ENCODE assay signal across 18 mouse cellular contexts in genomic region chr12:21363195-21363594, GRCm38 (mm10). TPM values are rescaled to one million over a fixed set of nuclear protein-coding genes. Genes with fewer than 3 reads are reported as not detected.
A peak's percentile ranks its signal among the peaks of the same experiment; 100 is the strongest.
DNase-seq lines count a peak whose midpoint lies in the region; ATAC-seq and TF ChIP-seq lines count a peak whose summit lies in the region.
"Had no signal": no experiment of that assay in that cellular context is flagged by ENCODE, and none has a peak within 500 bp of the region (broad histone marks: within the 10 kb centered on the region; RNA-seq: fewer than 3 reads in every experiment).

No protein-coding gene starts in this region.

- TF ChIP-seq EP300 in lung, postnatal 0 days (IDR thresholded peaks at IDR 0.05), result no peak

- no peaks in the 10 kb centered on the region for H3K27me3 ChIP-seq in lung, postnatal 0 days (replicated peaks; ENCODE audit: insufficient read depth, low read length)
- H3K27me3 ChIP-seq: embryonic facial prominence, embryonic 13.5 days; forebrain, embryonic 12.5 days had no signal

- no peak for TF ChIP-seq CTCF in lung, postnatal 0 days (IDR thresholded peaks at IDR 0.05)

- no peak overlapping the region for H3K4me3 ChIP-seq in lung, postnatal 0 days (ENCODE audit: low read depth, low read length)
- H3K4me3 ChIP-seq: embryonic facial prominence, embryonic 13.5 days; forebrain, embryonic 12.5 days; heart, embryonic 10.5 days; hindbrain, embryonic 10.5 days had no signal

- peak; percentile 22 for ATAC-seq in lung, postnatal 0 days
- ATAC-seq: forebrain, embryonic 16.5 days had no signal

- intact Hi-C loops in heart, postnatal 14 days (cut with DNase I), result no loop called here

- no peaks in the 10 kb centered on the region; the same call in 1 of the 2 replicates for H3K4me1 ChIP-seq in lung, postnatal 0 days (ENCODE audit: insufficient read depth, low read depth, low read length)
- H3K4me1 ChIP-seq: embryonic facial prominence, embryonic 13.5 days; forebrain, embryonic 12.5 days; heart, embryonic 10.5 days; hindbrain, embryonic 10.5 days had no signal

- no peak overlapping the region for H3K9ac ChIP-seq in lung, postnatal 0 days (replicated peaks; ENCODE audit: low read depth)
- H3K9ac ChIP-seq: embryonic facial prominence, embryonic 13.5 days; forebrain, embryonic 12.5 days; hindbrain, embryonic 14.5 days had no signal

- 84% methylated on average over 3 of the region's 3 CpGs for whole genome bisulfite sequencing in lung, postnatal 0 days

- H3K27ac ChIP-seq in lung, postnatal 0 days (ENCODE audit: low read length), result peak overlapping the region; percentile 83
- H3K27ac ChIP-seq: embryonic facial prominence, embryonic 13.5 days; forebrain, embryonic 12.5 days; heart, embryonic 10.5 days; hindbrain, embryonic 10.5 days; hindbrain, embryonic 14.5 days had no signal

- peak; percentile 79 for DNase-seq in heart, adult 11 months
- DNase-seq in heart, postnatal 14 days, result no peak
- DNase-seq in lung, postnatal 0 days (ENCODE audit: low spot score), result no peak
- no peak for DNase-seq in lung, postnatal 4 days
- DNase-seq in urinary bladder, postnatal 36 days (ENCODE audit: low spot score in 2 of 2), result peak; percentile 10 to 12
- no peak for DNase-seq in urinary bladder, postnatal 10 days (ENCODE audit: low spot score)
- DNase-seq in embryo, embryonic 10 days (ENCODE audit: low spot score), result no peak
- DNase-seq: adrenal gland, postnatal 10 days; cerebellum, adult 11-12 months; cerebellum, adult 9-10 months; gastrocnemius, postnatal 14 days; heart, postnatal 10 days had no signal

- H3K9me3 ChIP-seq in lung, postnatal 0 days (ENCODE audit: low read length), result no peaks in the 10 kb centered on the region
- H3K9me3 ChIP-seq: embryonic facial prominence, embryonic 13.5 days; forebrain, embryonic 12.5 days; heart, embryonic 10.5 days had no signal

- H3K36me3 ChIP-seq in lung, postnatal 0 days (ENCODE audit: insufficient read depth, low read length), result no peaks in the 10 kb centered on the region

- no peak overlapping the region for H3K4me2 ChIP-seq in lung, postnatal 0 days (replicated peaks; ENCODE audit: low read depth, low read length)
- H3K4me2 ChIP-seq: embryonic facial prominence, embryonic 13.5 days; forebrain, embryonic 12.5 days; hindbrain, embryonic 14.5 days had no signal

RNA-seq across cellular contexts. Expression of gene Adam17, which starts 10.2 kb away (rescaled TPM):
- 10 to 100 TPM; 48.4 to 63.3 TPM for total RNA-seq in heart, postnatal 14 days (2021)
- 34.4 and 38.7 TPM in 2 replicates for polyA plus RNA-seq in lung, postnatal 0 days (2015; fragmentation: Nextera tagmentation; extraction: Ambion mirVana)

RNA-seq across cellular contexts. Expression of gene Iah1, which starts 47.0 kb away (rescaled TPM):
- 10 to 100 TPM; 23.0 to 23.3 TPM for total RNA-seq in heart, postnatal 14 days (2021)
- 111 and 112 TPM in 2 replicates for polyA plus RNA-seq in lung, postnatal 0 days (2015; fragmentation: Nextera tagmentation; extraction: Ambion mirVana)

RNA-seq across cellular contexts. Expression of gene Ywhaq, which starts 54.2 kb away (rescaled TPM):
- 100 to 1,000 TPM in 1 of 2 experiments, 10 to 100 TPM in 1; 97.2 to 104 TPM for total RNA-seq in heart, postnatal 14 days (2021)
- 395 and 416 TPM in 2 replicates for polyA plus RNA-seq in lung, postnatal 0 days (2015; fragmentation: Nextera tagmentation; extraction: Ambion mirVana)

Comparison
In these comparisons a context has a peak if more than half of its experiments do, and no peak if none do; other contexts are left out.
1. DNase-seq: peak in heart, adult 11 months (single experiment) and urinary bladder, postnatal 36 days (2 of 2); none in heart, postnatal 14 days (0 of 2), lung, postnatal 0 days (single experiment), lung, postnatal 4 days (0 of 2), urinary bladder, postnatal 10 days (single experiment) and embryo, embryonic 10 days (single experiment).